Mouse (Mus musculus): ENCODE measurements around the gene Fam163b. TPM values are rescaled to one million over a fixed set of nuclear protein-coding genes. Genes with fewer than 3 reads are reported as not detected.

The Fam163b gene
- polyA plus RNA-seq, 1 experiment from 2014 or later: 0.11 TPM

- Histone ChIP-seq H3K4me1 (ENCODE audit: control insufficient read depth, insufficient read depth, low read length) (peaks cover 7% of the 10 kb centered on the region), H3K9ac (replicated peaks; ENCODE audit: low read length) (no peak overlapping the region), H3K27ac (replicated peaks; ENCODE audit: low read depth, low read length) (no peak overlapping the region), H3K4me2 (ENCODE audit: low read depth, low read length) (no peak overlapping the region), H3K27me3 (ENCODE audit: control insufficient read depth, insufficient read depth, low read length) (no peaks in the 10 kb centered on the region), H3K9me3 (replicated peaks; ENCODE audit: control insufficient read depth, low read length) (no peaks in the 10 kb centered on the region), H3K36me3 (replicated peaks; ENCODE audit: control insufficient read depth, insufficient read depth, low read depth, low read length) (no peaks in the 10 kb centered on the region), H3K4me3 (ENCODE audit: low read depth, low read length) (no peak overlapping the region)
- no peak for DNase-seq (ENCODE audit: low spot score)
- ATAC-seq (replicated peaks; ENCODE audit: insufficient number of reproducible peaks, low FRiP score, low TSS enrichment, low read depth): no peak
- 67% methylated on average over 4 of the region's 4 CpGs for WGBS
Measured at GRCm38 (mm10) chr2:27126496-27126895, 15.8 kb downstream of the Fam163b start.

- Histone ChIP-seq H3K27ac (replicated peaks; ENCODE audit: low read depth, low read length) (no peak overlapping the region), H3K27me3 (ENCODE audit: control insufficient read depth, insufficient read depth, low read length) (no peaks in the 10 kb centered on the region), H3K4me2 (ENCODE audit: low read depth, low read length) (no peak overlapping the region), H3K4me3 (ENCODE audit: low read depth, low read length) (no peak overlapping the region), H3K4me1 (ENCODE audit: control insufficient read depth, insufficient read depth, low read length) (peaks cover 7% of the 10 kb centered on the region), H3K9me3 (replicated peaks; ENCODE audit: control insufficient read depth, low read length) (no peaks in the 10 kb centered on the region), H3K9ac (replicated peaks; ENCODE audit: low read length) (no peak overlapping the region), H3K36me3 (replicated peaks; ENCODE audit: control insufficient read depth, insufficient read depth, low read depth, low read length) (no peaks in the 10 kb centered on the region)
- DNase-seq (ENCODE audit: low spot score) (peak; percentile 52), ATAC-seq (replicated peaks; ENCODE audit: insufficient number of reproducible peaks, low FRiP score, low TSS enrichment, low read depth) (no peak)
- 31% methylated on average over 10 of the region's 10 CpGs for WGBS
Measured at GRCm38 (mm10) chr2:27125979-27126378, 16.3 kb downstream of the Fam163b start.

- Histone ChIP-seq H3K4me1 (ENCODE audit: control insufficient read depth, insufficient read depth, low read length) (peaks cover 7% of the 10 kb centered on the region), H3K27me3 (ENCODE audit: control insufficient read depth, insufficient read depth, low read length) (no peaks in the 10 kb centered on the region), H3K27ac (replicated peaks; ENCODE audit: low read depth, low read length) (no peak overlapping the region), H3K36me3 (replicated peaks; ENCODE audit: control insufficient read depth, insufficient read depth, low read depth, low read length) (no peaks in the 10 kb centered on the region), H3K4me2 (ENCODE audit: low read depth, low read length) (no peak overlapping the region), H3K4me3 (ENCODE audit: low read depth, low read length) (no peak overlapping the region), H3K9ac (replicated peaks; ENCODE audit: low read length) (no peak overlapping the region), H3K9me3 (replicated peaks; ENCODE audit: control insufficient read depth, low read length) (no peaks in the 10 kb centered on the region)
- ATAC-seq (replicated peaks; ENCODE audit: insufficient number of reproducible peaks, low FRiP score, low TSS enrichment, low read depth) (no peak), DNase-seq (ENCODE audit: low spot score) (no peak)
- 86% methylated on average over 4 of the region's 4 CpGs for WGBS
Measured at GRCm38 (mm10) chr2:27123121-27123520, 19.2 kb downstream of the Fam163b start.

- peaks cover 7% of the 10 kb centered on the region for H3K4me1 ChIP-seq (ENCODE audit: control insufficient read depth, insufficient read depth, low read length)
- H3K9ac ChIP-seq (replicated peaks; ENCODE audit: low read length): no peak overlapping the region
- H3K9me3 ChIP-seq (replicated peaks; ENCODE audit: control insufficient read depth, low read length): no peaks in the 10 kb centered on the region
- H3K36me3 ChIP-seq (replicated peaks; ENCODE audit: control insufficient read depth, insufficient read depth, low read depth, low read length): no peaks in the 10 kb centered on the region
- 26% methylated on average over 9 of the region's 9 CpGs for WGBS
- no peaks in the 10 kb centered on the region for H3K27me3 ChIP-seq (ENCODE audit: control insufficient read depth, insufficient read depth, low read length)
- no peak overlapping the region for H3K27ac ChIP-seq (replicated peaks; ENCODE audit: low read depth, low read length)
- DNase-seq (ENCODE audit: low spot score) (peak; percentile 30), ATAC-seq (replicated peaks; ENCODE audit: insufficient number of reproducible peaks, low FRiP score, low TSS enrichment, low read depth) (peak; percentile 20; the same call in 1 of the 2 replicates)
- H3K4me2 ChIP-seq (ENCODE audit: low read depth, low read length): no peak overlapping the region
- no peak overlapping the region for H3K4me3 ChIP-seq (ENCODE audit: low read depth, low read length)
Measured at GRCm38 (mm10) chr2:27122578-27122977, 19.7 kb downstream of the Fam163b start.

GRCm38 (mm10) chr2:27121626-27122355 lies 20.5 kb downstream of the Fam163b start:
- WGBS: 24% methylated on average over 9 of the region's 9 CpGs
- H3K4me3 ChIP-seq (ENCODE audit: low read depth, low read length): no peak overlapping the region
- DNase-seq (ENCODE audit: low spot score) (peak; percentile 73), ATAC-seq (replicated peaks; ENCODE audit: insufficient number of reproducible peaks, low FRiP score, low TSS enrichment, low read depth) (peak; percentile 26)
- no peak overlapping the region for H3K4me2 ChIP-seq (ENCODE audit: low read depth, low read length)
- H3K36me3 ChIP-seq (replicated peaks; ENCODE audit: control insufficient read depth, insufficient read depth, low read depth, low read length): no peaks in the 10 kb centered on the region
- no peaks in the 10 kb centered on the region for H3K9me3 ChIP-seq (replicated peaks; ENCODE audit: control insufficient read depth, low read length)
- no peaks in the 10 kb centered on the region for H3K27me3 ChIP-seq (ENCODE audit: control insufficient read depth, insufficient read depth, low read length)
- H3K27ac ChIP-seq (replicated peaks; ENCODE audit: low read depth, low read length): no peak overlapping the region
- H3K9ac ChIP-seq (replicated peaks; ENCODE audit: low read length): no peak overlapping the region
- peaks cover 7% of the 10 kb centered on the region for H3K4me1 ChIP-seq (ENCODE audit: control insufficient read depth, insufficient read depth, low read length)

GRCm38 (mm10) chr2:27120241-27120641 lies 22.1 kb downstream of the Fam163b start:
- DNase-seq (ENCODE audit: low spot score): no peak
- no peak for ATAC-seq (replicated peaks; ENCODE audit: insufficient number of reproducible peaks, low FRiP score, low TSS enrichment, low read depth)
- Histone ChIP-seq H3K4me2 (ENCODE audit: low read depth, low read length) (no peak overlapping the region), H3K27me3 (ENCODE audit: control insufficient read depth, insufficient read depth, low read length) (no peaks in the 10 kb centered on the region), H3K36me3 (replicated peaks; ENCODE audit: control insufficient read depth, insufficient read depth, low read depth, low read length) (no peaks in the 10 kb centered on the region), H3K4me3 (ENCODE audit: low read depth, low read length) (no peak overlapping the region), H3K9ac (replicated peaks; ENCODE audit: low read length) (no peak overlapping the region), H3K27ac (replicated peaks; ENCODE audit: low read depth, low read length) (no peak overlapping the region), H3K9me3 (replicated peaks; ENCODE audit: control insufficient read depth, low read length) (no peaks in the 10 kb centered on the region), H3K4me1 (ENCODE audit: control insufficient read depth, insufficient read depth, low read length) (peaks cover 7% of the 10 kb centered on the region)
- 92% methylated on average over 8 of the region's 8 CpGs for WGBS

GRCm38 (mm10) chr2:27119766-27120165 lies 22.5 kb downstream of the Fam163b start:
- ATAC-seq (replicated peaks; ENCODE audit: insufficient number of reproducible peaks, low FRiP score, low TSS enrichment, low read depth) (no peak), DNase-seq (ENCODE audit: low spot score) (no peak)
- Histone ChIP-seq H3K27me3 (ENCODE audit: control insufficient read depth, insufficient read depth, low read length) (no peaks in the 10 kb centered on the region), H3K4me1 (ENCODE audit: control insufficient read depth, insufficient read depth, low read length) (peaks cover 7% of the 10 kb centered on the region), H3K9me3 (replicated peaks; ENCODE audit: control insufficient read depth, low read length) (no peaks in the 10 kb centered on the region), H3K4me3 (ENCODE audit: low read depth, low read length) (no peak overlapping the region), H3K36me3 (replicated peaks; ENCODE audit: control insufficient read depth, insufficient read depth, low read depth, low read length) (no peaks in the 10 kb centered on the region), H3K9ac (replicated peaks; ENCODE audit: low read length) (no peak overlapping the region), H3K4me2 (ENCODE audit: low read depth, low read length) (no peak overlapping the region), H3K27ac (replicated peaks; ENCODE audit: low read depth, low read length) (no peak overlapping the region)
- WGBS: 86% methylated on average over 2 of the region's 2 CpGs

- DNase-seq (ENCODE audit: low spot score) (no peak), ATAC-seq (replicated peaks; ENCODE audit: insufficient number of reproducible peaks, low FRiP score, low TSS enrichment, low read depth) (no peak)
- Histone ChIP-seq H3K4me2 (ENCODE audit: low read depth, low read length) (no peak overlapping the region), H3K4me3 (ENCODE audit: low read depth, low read length) (no peak overlapping the region), H3K9me3 (replicated peaks; ENCODE audit: control insufficient read depth, low read length) (no peaks in the 10 kb centered on the region), H3K27me3 (ENCODE audit: control insufficient read depth, insufficient read depth, low read length) (no peaks in the 10 kb centered on the region), H3K27ac (replicated peaks; ENCODE audit: low read depth, low read length) (no peak overlapping the region), H3K4me1 (ENCODE audit: control insufficient read depth, insufficient read depth, low read length) (peaks cover 7% of the 10 kb centered on the region), H3K36me3 (replicated peaks; ENCODE audit: control insufficient read depth, insufficient read depth, low read depth, low read length) (no peaks in the 10 kb centered on the region), H3K9ac (replicated peaks; ENCODE audit: low read length) (no peak overlapping the region)
- WGBS: 58% methylated on average over 4 of the region's 4 CpGs
Measured at GRCm38 (mm10) chr2:27118452-27118851, 23.8 kb downstream of the Fam163b start.
